Mouse (Mus musculus): ENCODE data around the gene Baiap2. TPM values are rescaled to one million over a fixed set of nuclear protein-coding genes. Genes with fewer than 3 reads are reported as not detected.

Baiap2 gene
- polyA plus RNA-seq, 1 experiment from 2014 or later = 8.0 TPM

DNA sequence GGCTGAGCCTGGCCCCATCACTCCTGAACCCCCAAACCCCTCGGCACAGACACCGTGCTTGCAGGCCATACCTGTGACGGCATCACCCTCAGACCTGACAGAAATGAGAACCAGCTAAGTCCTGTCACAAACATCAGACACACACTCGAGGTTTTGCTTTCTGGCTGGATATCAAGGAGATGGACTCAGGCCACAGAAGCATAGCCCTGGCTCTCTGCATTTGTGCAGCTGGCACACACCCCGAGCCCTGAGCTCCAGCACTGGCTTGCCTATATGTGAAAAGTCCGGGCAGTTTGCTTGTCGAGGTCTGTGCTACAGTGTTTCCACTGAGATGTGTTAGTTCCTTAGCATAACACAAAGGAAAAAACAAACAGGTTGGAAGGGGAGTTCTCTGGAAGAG is 34.9 kb upstream of the Baiap2 start:
- H3K4me3 ChIP-seq (replicated peaks) = no peak overlapping the region
- WGBS (ENCODE audit: insufficient replicate concordance) = 48% methylated on average over 7 of the region's 7 CpGs
- no peak for ATAC-seq (ENCODE audit: insufficient read depth)
- H3K9me3 ChIP-seq (replicated peaks) = no peaks in the 10 kb centered on the region
- H3K36me3 ChIP-seq (replicated peaks) = no peaks in the 10 kb centered on the region
- H3K4me2 ChIP-seq = no peak overlapping the region
- H3K27me3 ChIP-seq = peaks cover 11% of the 10 kb centered on the region; the same call in 1 of the 2 replicates
- no peak overlapping the region for H3K9ac ChIP-seq
- peaks cover 7% of the 10 kb centered on the region for H3K4me1 ChIP-seq (replicated peaks)
- H3K27ac ChIP-seq (replicated peaks) = no peak overlapping the region

DNA sequence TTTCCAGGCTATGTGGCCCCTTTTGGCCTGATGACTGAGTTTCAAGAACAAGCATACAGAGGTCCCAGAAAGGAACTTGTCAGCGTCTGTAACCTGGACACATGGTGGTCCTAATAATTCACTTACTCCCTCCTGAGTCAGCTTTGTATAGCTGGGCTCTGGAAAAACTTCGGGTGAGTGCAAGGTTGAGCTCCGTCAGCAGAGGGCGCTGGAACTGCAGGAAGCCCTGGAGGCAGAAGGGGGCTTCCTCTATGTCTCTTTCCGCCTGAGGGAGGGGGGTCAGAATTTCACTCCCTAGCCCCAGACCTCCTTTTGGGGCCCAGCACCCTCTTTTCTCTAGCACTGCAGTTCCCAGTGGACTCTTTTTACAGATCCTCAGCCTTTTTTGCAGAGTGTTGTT is 33.1 kb upstream of the Baiap2 start:
- no peak for ATAC-seq (ENCODE audit: insufficient read depth)
- Histone ChIP-seq H3K27ac (replicated peaks) (no peak overlapping the region), H3K4me1 (replicated peaks) (peaks cover 20% of the 10 kb centered on the region), H3K9me3 (replicated peaks) (no peaks in the 10 kb centered on the region), H3K36me3 (replicated peaks) (no peaks in the 10 kb centered on the region), H3K9ac (no peak overlapping the region), H3K4me2 (0 out of 2 replicates have a peak overlapping the region, but pooled peaks have one; percentile 10), H3K4me3 (replicated peaks) (no peak overlapping the region), H3K27me3 (peaks cover 11% of the 10 kb centered on the region; the same call in 1 of the 2 replicates)
- 1% methylated on average over 5 of the region's 5 CpGs for WGBS (ENCODE audit: insufficient replicate concordance)

DNA sequence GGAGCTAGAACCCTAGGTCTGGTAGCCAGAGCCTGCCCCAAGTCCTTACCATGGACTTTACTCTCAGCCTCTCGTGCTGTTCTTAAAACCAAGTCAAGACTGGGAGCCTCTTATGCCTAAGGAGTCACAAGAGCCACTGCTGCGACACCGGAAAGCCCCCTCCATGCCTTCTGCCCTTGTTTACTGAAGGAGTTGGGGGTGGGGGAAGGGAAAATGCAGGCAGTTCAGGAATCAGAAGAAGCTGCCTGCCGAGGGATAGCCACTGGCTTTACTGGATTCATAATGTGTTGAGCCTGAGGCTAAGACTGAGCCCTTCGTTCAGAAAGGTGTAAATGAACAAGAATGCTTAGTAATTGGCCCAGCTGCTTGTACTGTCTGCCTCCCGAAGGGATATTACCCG is 29.7 kb upstream of the Baiap2 start:
- no peaks in the 10 kb centered on the region for H3K9me3 ChIP-seq (replicated peaks)
- peak overlapping the region; percentile 86 for H3K4me2 ChIP-seq
- H3K4me3 ChIP-seq (replicated peaks) = peak overlapping the region; percentile 86
- peaks cover 6% of the 10 kb centered on the region; the same call in 1 of the 2 replicates for H3K27me3 ChIP-seq
- ATAC-seq (ENCODE audit: insufficient read depth) = no peak
- H3K36me3 ChIP-seq (replicated peaks) = peaks cover 18% of the 10 kb centered on the region
- H3K9ac ChIP-seq = peak overlapping the region; percentile 88
- 35% methylated on average over 7 of the region's 7 CpGs for WGBS (ENCODE audit: insufficient replicate concordance)
- H3K4me1 ChIP-seq (replicated peaks) = peaks cover 44% of the 10 kb centered on the region
- peak overlapping the region; percentile 20; the same call in 1 of the 2 replicates for H3K27ac ChIP-seq (replicated peaks)

DNA sequence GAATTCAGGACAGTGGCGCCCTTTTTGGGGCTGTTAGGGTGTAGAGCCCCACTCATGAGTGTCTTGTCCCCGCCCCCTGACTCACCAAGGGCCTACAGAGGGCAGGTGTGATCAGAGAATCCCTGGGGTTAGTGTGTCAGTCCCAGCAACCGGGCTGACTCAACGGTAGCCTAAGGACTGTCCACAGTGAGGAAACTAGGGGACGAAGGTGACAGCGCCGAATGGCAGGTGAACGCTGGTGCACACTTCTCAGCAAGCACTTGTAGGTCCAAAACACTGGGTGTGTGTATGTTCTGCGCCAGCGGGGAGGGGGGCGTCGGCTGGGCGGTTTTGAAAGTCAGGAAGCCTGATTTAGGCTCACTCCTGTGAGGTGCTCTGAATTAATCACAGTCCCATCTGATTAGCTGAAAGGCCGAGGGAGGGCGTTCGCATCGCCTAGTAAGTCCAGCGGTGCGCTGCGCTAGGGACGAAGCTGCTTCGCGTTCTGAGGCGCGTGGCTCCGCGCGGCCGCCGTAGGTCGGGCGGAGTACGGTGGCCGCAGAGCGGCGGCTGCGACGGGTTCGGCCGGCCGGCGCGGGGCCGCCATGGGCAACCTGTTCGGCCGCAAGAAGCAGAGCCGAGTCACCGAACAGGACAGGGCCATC is 29.1 kb upstream of the Baiap2 start, which contains the start of gene Chmp6:
Chmp6 (plus strand) TSS at position 151 of the 644 bp plus-strand sequence.
- Histone ChIP-seq H3K4me3 (replicated peaks) (peak within 1 kb of the TSS; percentile 86), H3K4me1 (replicated peaks) (peaks cover 44% of the 10 kb centered on the region), H3K27me3 (peaks cover under 1% of the 10 kb centered on the region; the same call in 1 of the 2 replicates), H3K9ac (peak within 1 kb of the TSS; percentile 88), H3K36me3 (replicated peaks) (peaks cover 23% of the 10 kb centered on the region), H3K9me3 (replicated peaks) (no peaks in the 10 kb centered on the region), H3K4me2 (peak within 1 kb of the TSS; percentile 86), H3K27ac (replicated peaks) (peak within 1 kb of the TSS; percentile 75)
- 1% methylated on average over 48 of the region's 48 CpGs for WGBS (ENCODE audit: insufficient replicate concordance)
- peak; percentile 71 for ATAC-seq (ENCODE audit: insufficient read depth)

DNA sequence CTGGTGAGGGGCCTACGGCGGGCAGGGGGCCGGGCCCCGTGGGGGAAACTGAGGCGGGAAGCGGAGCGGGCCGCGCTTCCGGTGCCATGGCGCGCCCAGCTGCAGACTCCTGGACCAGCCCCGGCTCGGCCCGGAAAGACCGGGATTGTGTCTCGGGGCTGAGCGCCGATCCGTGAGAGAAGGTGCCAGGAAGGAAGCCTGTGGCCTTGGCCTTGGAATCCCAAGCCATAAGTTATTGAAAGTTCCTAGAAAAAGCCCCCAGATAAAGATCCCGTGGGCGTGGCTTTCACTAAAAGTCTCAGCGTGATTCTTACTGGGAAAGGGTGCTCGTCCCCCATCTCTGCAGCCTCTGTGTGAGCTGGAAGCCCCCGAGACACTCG is 28.6 kb upstream of the Baiap2 start:
- Histone ChIP-seq H3K27me3 (no peaks in the 10 kb centered on the region), H3K4me2 (peak overlapping the region; percentile 86), H3K4me1 (replicated peaks) (peaks cover 44% of the 10 kb centered on the region), H3K9me3 (replicated peaks) (no peaks in the 10 kb centered on the region), H3K4me3 (replicated peaks) (peak overlapping the region; percentile 86), H3K27ac (replicated peaks) (peak overlapping the region; percentile 75), H3K36me3 (replicated peaks) (peaks cover 28% of the 10 kb centered on the region), H3K9ac (peak overlapping the region; percentile 88)
- peak; percentile 41 for ATAC-seq (ENCODE audit: insufficient read depth)
- WGBS (ENCODE audit: insufficient replicate concordance) = under 1% methylated on average over 26 of the region's 26 CpGs

DNA sequence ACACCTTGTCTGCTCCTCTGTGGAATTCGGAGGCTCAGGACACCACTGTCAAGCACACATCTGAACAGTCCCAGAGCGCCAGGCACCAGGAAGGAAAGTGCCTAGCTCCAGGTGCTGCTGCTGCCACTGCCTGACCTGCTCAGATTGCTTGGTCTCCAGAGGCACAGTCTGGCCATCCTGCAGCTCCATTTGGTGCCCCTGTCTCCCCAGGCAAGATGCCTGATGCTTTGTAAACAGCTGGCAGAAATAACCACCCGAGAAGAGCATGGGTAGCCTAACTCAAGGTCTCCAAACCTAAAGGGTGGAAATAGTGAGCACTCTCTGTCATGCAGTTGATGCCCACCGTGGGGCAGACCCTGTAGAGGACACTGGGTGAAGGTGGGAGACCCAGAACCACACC is 28.2 kb upstream of the Baiap2 start:
- Histone ChIP-seq H3K9ac (peak overlapping the region; percentile 88), H3K36me3 (replicated peaks) (peaks cover 33% of the 10 kb centered on the region), H3K4me3 (replicated peaks) (peak overlapping the region; percentile 86), H3K4me2 (peak overlapping the region; percentile 86), H3K9me3 (replicated peaks) (no peaks in the 10 kb centered on the region), H3K27me3 (no peaks in the 10 kb centered on the region), H3K4me1 (replicated peaks) (peaks cover 44% of the 10 kb centered on the region), H3K27ac (replicated peaks) (peak overlapping the region; percentile 75)
- WGBS (ENCODE audit: insufficient replicate concordance) = 11% methylated on average over 4 of the region's 4 CpGs
- no peak for ATAC-seq (ENCODE audit: insufficient read depth)

DNA sequence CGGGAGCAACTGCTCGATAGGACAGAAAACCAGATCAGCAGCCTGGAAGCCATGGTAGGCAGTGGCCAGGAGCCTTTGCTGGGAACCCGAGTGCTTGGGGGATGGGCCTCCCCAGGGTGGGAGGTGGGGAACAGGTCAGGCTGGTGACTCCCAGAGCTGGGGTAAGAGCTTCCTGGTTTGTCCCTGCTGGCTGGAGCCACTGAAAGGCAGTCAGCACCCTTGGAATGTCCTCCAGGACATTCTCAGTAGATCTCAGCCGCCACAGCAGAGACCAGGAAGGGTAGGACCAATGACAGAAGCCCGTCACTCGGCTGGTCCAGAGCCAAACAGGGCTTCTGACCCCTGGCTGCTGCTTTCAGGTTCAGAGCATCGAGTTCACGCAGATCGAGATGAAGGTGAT is 26.9 kb upstream of the Baiap2 start:
- WGBS (ENCODE audit: insufficient replicate concordance) = 73% methylated on average over 9 of the region's 9 CpGs
- H3K36me3 ChIP-seq (replicated peaks) = peaks cover 35% of the 10 kb centered on the region
- H3K4me1 ChIP-seq (replicated peaks) = peaks cover 38% of the 10 kb centered on the region
- no peak for ATAC-seq (ENCODE audit: insufficient read depth)
- no peaks in the 10 kb centered on the region for H3K9me3 ChIP-seq (replicated peaks)
- no peak overlapping the region for H3K4me2 ChIP-seq
- H3K9ac ChIP-seq = no peak overlapping the region
- H3K4me3 ChIP-seq (replicated peaks) = no peak overlapping the region
- no peaks in the 10 kb centered on the region for H3K27me3 ChIP-seq
- no peak overlapping the region for H3K27ac ChIP-seq (replicated peaks)

DNA sequence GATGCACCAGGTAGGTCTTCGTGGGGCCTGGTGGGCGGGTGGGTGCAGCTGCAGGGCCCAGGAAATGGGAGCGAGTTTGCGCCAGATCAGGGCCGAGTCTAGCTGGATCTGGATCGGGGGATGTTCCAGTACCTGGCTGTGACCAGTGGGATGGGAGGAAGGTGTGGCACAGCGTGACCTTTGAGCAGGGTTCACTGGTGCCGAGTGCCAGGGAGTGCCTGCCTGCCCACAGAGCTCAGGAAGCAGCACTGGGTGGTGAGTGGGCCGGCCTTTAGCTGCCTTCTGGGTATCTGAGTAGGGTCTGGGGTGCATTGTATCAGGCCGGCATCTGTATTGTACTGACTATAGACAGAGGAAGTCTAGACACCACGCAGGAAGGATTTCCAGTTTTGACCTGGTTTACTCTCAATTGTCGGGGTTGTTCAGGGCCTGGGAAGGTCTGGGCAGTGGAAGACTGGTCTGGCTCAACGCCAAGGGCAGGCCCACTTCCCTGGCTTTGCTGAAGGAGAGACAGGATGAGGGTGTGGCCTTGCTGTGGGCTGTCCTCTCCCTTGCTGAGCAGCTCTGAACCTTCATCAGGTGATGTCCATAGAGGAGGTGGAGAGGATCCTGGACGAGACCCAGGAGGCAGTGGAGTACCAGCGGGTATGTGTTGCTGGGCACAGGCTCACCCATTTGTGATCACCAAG is 26.3 kb upstream of the Baiap2 start:
- no peak overlapping the region for H3K4me3 ChIP-seq (replicated peaks)
- H3K4me1 ChIP-seq (replicated peaks) = peaks cover 38% of the 10 kb centered on the region

DNA sequence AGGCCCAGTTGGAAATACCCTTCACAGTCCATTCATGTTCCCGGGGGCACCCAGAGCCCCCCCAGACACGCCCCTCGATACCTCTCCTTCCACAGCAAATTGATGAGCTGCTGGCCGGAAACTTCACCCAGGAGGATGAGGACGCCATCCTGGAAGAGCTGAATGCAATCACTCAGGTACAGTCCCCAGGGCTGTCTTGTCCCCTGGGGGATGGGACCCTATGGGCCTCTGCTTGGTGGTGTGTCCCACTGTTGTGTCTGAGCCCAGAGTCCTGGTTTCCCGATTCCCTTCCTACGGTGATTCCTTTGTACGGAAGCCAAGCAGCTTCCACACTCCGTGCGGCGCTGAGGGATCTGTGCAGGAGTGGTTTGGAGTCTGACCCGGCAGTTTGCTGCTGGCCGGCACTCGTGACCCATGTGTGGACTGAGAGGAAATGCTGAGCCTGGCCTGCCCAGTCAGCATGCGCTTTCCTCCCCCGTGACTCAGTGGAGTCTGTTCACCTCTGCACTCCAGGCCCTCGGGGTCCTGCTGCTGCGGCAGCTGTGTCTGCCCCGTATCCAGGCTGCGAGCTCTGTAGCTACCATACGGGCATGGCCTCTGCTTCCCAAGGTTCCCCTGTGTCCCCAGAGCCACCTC is 25.6 kb upstream of the Baiap2 start:
- Histone ChIP-seq H3K27ac (replicated peaks) (0 out of 2 replicates have a peak overlapping the region, but pooled peaks have one; percentile 2), H3K4me1 (replicated peaks) (peaks cover 38% of the 10 kb centered on the region), H3K4me2 (no peak overlapping the region; the same call in 1 of the 2 replicates), H3K4me3 (replicated peaks) (no peak overlapping the region), H3K36me3 (replicated peaks) (peaks cover 35% of the 10 kb centered on the region), H3K9ac (no peak overlapping the region), H3K9me3 (replicated peaks) (no peaks in the 10 kb centered on the region), H3K27me3 (no peaks in the 10 kb centered on the region)
- ATAC-seq (ENCODE audit: insufficient read depth) = no peak
- 83% methylated on average over 21 of the region's 21 CpGs for whole genome bisulfite sequencing (ENCODE audit: insufficient replicate concordance)

More for the DNA sequence above, 26.3 kb upstream of the Baiap2 start:
- no peak overlapping the region for H3K4me2 ChIP-seq
- H3K9me3 ChIP-seq (replicated peaks) = no peaks in the 10 kb centered on the region
- no peak for ATAC-seq (ENCODE audit: insufficient read depth)
- no peak overlapping the region for H3K9ac ChIP-seq
- H3K36me3 ChIP-seq (replicated peaks) = peaks cover 35% of the 10 kb centered on the region
- WGBS (ENCODE audit: insufficient replicate concordance) = 69% methylated on average over 15 of the region's 15 CpGs
- H3K27me3 ChIP-seq = no peaks in the 10 kb centered on the region
- 0 out of 2 replicates have a peak overlapping the region, but pooled peaks have one; percentile 2 for H3K27ac ChIP-seq (replicated peaks)

DNA sequence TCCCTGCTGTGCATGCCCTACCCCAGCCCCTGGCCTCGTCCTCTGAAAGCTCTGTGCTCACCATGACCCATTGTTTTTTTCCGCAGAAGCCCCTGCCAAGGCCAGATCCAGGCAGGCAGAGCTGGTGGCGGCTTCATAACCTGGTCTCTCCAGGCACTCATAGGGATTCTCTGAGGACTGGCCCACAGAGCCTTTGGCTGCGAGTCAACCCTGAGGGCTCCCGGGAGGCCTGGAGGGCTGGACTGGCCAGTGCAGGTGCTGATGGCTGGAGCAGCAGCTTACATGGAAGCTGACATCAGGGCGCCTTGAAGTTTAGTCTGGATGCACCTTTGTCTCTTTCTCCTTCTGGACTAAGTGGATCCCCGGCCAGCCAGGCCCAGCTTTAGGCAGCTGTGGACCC is 24.0 kb upstream of the Baiap2 start:
- Histone ChIP-seq H3K4me3 (replicated peaks) (no peak overlapping the region), H3K4me2 (no peak overlapping the region), H3K4me1 (replicated peaks) (peaks cover 29% of the 10 kb centered on the region), H3K36me3 (replicated peaks) (peaks cover 35% of the 10 kb centered on the region), H3K27ac (replicated peaks) (no peak overlapping the region), H3K9ac (no peak overlapping the region), H3K9me3 (replicated peaks) (no peaks in the 10 kb centered on the region), H3K27me3 (no peaks in the 10 kb centered on the region)
- ATAC-seq (ENCODE audit: insufficient read depth) = no peak
- 74% methylated on average over 7 of the region's 7 CpGs for WGBS (ENCODE audit: insufficient replicate concordance)

DNA sequence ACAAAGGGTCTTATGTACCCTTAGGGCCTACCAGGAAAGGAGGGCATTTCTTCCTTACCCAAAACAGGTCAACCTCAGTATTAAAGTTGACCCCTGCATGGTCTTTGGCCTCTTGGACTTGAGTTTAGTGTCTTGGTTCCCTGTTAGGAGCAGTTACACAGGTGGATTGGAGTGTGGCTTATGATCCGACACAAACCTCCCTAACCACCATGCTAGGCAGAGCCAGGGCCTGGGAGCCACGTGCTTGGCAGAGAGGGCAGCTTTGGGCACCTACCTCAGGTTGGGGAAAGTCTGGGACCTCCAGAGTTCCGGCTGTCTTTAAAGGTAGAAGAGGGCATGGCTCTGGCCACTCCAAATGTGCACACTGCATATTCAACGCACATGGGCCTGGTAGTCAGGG is 23.1 kb upstream of the Baiap2 start:
- Histone ChIP-seq H3K36me3 (replicated peaks) (peaks cover 35% of the 10 kb centered on the region), H3K4me1 (replicated peaks) (peaks cover 25% of the 10 kb centered on the region), H3K27ac (replicated peaks) (no peak overlapping the region), H3K9me3 (replicated peaks) (no peaks in the 10 kb centered on the region), H3K4me2 (no peak overlapping the region), H3K27me3 (no peaks in the 10 kb centered on the region), H3K4me3 (replicated peaks) (no peak overlapping the region), H3K9ac (no peak overlapping the region)
- ATAC-seq (ENCODE audit: insufficient read depth) = no peak
- WGBS (ENCODE audit: insufficient replicate concordance) = 81% methylated on average over 4 of the region's 4 CpGs

Measured in liver, embryonic 15.5 days (tissue).